Mouse (Mus musculus) intestine, embryonic 16.5 days (tissue): ENCODE data around the gene Pik3c2a. TPM values are rescaled to one million over a fixed set of nuclear protein-coding genes. Genes with fewer than 3 reads are reported as not detected.

Experiments used
- ATAC-seq: fragments of 200-750 bp; cut with Nextera tagmentation; 2 replicates; pipeline ENCODE4 v1.8.0; 2017; ENCODE audit warnings: moderate TSS enrichment, moderate library complexity
- H3K27ac ChIP-seq: fragments of 300-500 bp; sonication (generic); 2 replicates; pipeline ENCODE4 v1.5.1; 2014; ENCODE audit warnings: mild to moderate bottlenecking, low read length
- H3K27me3 ChIP-seq: fragments of 300-500 bp; sonication (generic); replicated peaks from 2 replicates; pipeline ENCODE4 v1.6.1; 2014; ENCODE audit warnings: low read length, control low read depth, mixed read lengths; ENCODE audit not compliant: control insufficient read depth, insufficient read depth
- H3K36me3 ChIP-seq: fragments of 300-500 bp; sonication (generic); 2 replicates; pipeline ENCODE4 v1.6.1; 2014; ENCODE audit warnings: low read length, control low read depth; ENCODE audit not compliant: control insufficient read depth, insufficient read depth
- H3K4me1 ChIP-seq: fragments of 300-500 bp; sonication (generic); 2 replicates; pipeline ENCODE4 v1.6.1; 2014; ENCODE audit warnings: low read length, control low read depth, mixed read lengths; ENCODE audit not compliant: control insufficient read depth, insufficient read depth
- H3K4me2 ChIP-seq: fragments of 300-500 bp; sonication (generic); 2 replicates; pipeline ENCODE4 v1.6.1; 2014; ENCODE audit warnings: low read depth, low read length, control low read depth
- H3K4me3 ChIP-seq: fragments of 300-500 bp; sonication (generic); 2 replicates; pipeline ENCODE4 v1.5.1; 2014; ENCODE audit warnings: mild to moderate bottlenecking, low read length
- H3K9ac ChIP-seq: fragments of 300-500 bp; sonication (generic); 2 replicates; pipeline ENCODE4 v1.6.1; 2014; ENCODE audit warnings: low read depth, low read length
- H3K9me3 ChIP-seq: fragments of 300-500 bp; sonication (generic); 2 replicates; pipeline ENCODE4 v1.6.1; 2016; ENCODE audit warnings: low read length, control low read depth; ENCODE audit not compliant: control insufficient read depth
- WGBS: fragments of 180-500 bp; shearing (Covaris S2); extraction: QIAGEN DNeasy Blood & Tissue Kit; methylation state at CpG from one replicate; pipeline ENCODE4 v1.1.7; 2014; 5-methylcytosine and 5-hydroxymethylcytosine counted together
- polyA plus RNA-seq: library from polyadenylated mRNA; unstranded; fragments of >200 nt; fragmentation: Nextera tagmentation; extraction: Ambion mirVana; gene quantifications from 2 replicates; pipeline ENCODE4 v1.2.1, GENCODE M21; 2015

The Pik3c2a gene
- polyA plus RNA-seq, 1 experiment from 2014 or later, result 23.2 TPM

GRCm38 (mm10) chr7:116294961-116295360 lies 148.3 kb downstream of the Pik3c2a start:
- no peak overlapping the region for H3K9ac ChIP-seq
- 50% methylated on average over 3 of the region's 3 CpGs for WGBS
- no peak for ATAC-seq

GRCm38 (mm10) chr7:116292377-116292776 lies 150.9 kb downstream of the Pik3c2a start:
- no peaks in the 10 kb centered on the region for H3K36me3 ChIP-seq

More at GRCm38 (mm10) chr7:116294961-116295360, 148.3 kb downstream of the Pik3c2a start:
- Histone ChIP-seq H3K27ac (peak overlapping the region; percentile 0; the same call in 1 of the 2 replicates), H3K9me3 (no peaks in the 10 kb centered on the region), H3K4me1 (peaks cover 33% of the 10 kb centered on the region), H3K27me3 (no peaks in the 10 kb centered on the region), H3K36me3 (no peaks in the 10 kb centered on the region), H3K4me2 (no peak overlapping the region), H3K4me3 (no peak overlapping the region)

DNA sequence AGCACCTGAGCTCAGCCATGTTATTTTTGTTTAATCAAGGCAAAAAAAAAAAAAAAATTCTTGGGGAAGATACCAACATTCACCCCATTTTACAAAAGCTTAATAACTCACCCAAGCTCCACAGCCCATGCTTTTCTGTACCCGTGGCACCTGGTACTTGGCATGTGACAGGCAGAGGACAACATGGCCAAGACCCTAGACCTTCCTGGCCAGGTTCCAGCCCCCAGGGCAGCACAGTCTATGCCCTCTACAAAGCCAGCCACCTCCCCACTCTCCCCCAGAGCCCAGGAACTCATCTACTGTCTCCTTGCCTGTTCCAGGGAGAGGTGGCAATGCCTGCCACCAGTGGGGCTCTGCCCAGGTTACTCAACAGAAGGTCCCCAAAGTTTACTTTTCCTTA lies 152.7 kb downstream of the Pik3c2a start:
- no peak for ATAC-seq
- WGBS, result 70% methylated on average over 1 of the region's 1 CpGs
- Histone ChIP-seq H3K27ac (no peak overlapping the region), H3K4me1 (peaks cover 66% of the 10 kb centered on the region), H3K9me3 (no peaks in the 10 kb centered on the region), H3K4me3 (no peak overlapping the region), H3K27me3 (no peaks in the 10 kb centered on the region), H3K9ac (no peak overlapping the region), H3K4me2 (no peak overlapping the region), H3K36me3 (no peaks in the 10 kb centered on the region)

More at GRCm38 (mm10) chr7:116292377-116292776, 150.9 kb downstream of the Pik3c2a start:
- Histone ChIP-seq H3K27me3 (no peaks in the 10 kb centered on the region), H3K4me2 (no peak overlapping the region), H3K9me3 (no peaks in the 10 kb centered on the region), H3K27ac (peak overlapping the region; percentile 62), H3K9ac (no peak overlapping the region), H3K4me1 (peaks cover 49% of the 10 kb centered on the region), H3K4me3 (no peak overlapping the region)
- ATAC-seq, result peak; percentile 54
- WGBS, result 30% methylated on average over 5 of the region's 5 CpGs

GRCm38 (mm10) chr7:116288996-116289395 lies 154.3 kb downstream of the Pik3c2a start:
- Histone ChIP-seq H3K27me3 (no peaks in the 10 kb centered on the region), H3K4me1 (peaks cover 67% of the 10 kb centered on the region), H3K36me3 (no peaks in the 10 kb centered on the region), H3K9ac (no peak overlapping the region), H3K27ac (peak overlapping the region; percentile 83), H3K4me2 (no peak overlapping the region), H3K4me3 (no peak overlapping the region), H3K9me3 (no peaks in the 10 kb centered on the region)
- WGBS, result 57% methylated on average over 3 of the region's 3 CpGs
- 0 out of 2 replicates have a peak, but pooled peaks have one; percentile 22 for ATAC-seq

DNA sequence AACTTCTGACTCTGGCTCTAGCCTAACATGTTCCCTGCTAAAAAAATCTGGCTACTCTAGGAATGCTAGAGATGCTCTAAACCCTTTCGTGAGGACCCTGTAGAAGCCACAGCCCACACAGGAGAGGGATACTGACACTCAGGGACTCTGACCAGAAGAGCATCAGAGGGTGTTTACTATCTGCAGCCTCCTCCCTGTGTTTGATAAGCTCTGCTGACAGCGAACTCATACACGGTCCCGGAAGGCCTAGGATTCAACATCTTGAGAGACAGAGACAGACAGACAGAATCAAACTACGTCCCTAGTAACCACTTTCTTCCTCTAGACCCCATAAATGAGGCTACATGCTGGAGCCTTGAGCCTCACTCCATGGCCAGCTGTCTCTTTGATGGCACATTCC lies 155.3 kb downstream of the Pik3c2a start:
- Histone ChIP-seq H3K9ac (0 out of 2 replicates have a peak overlapping the region, but pooled peaks have one; percentile 16), H3K27me3 (no peaks in the 10 kb centered on the region), H3K4me1 (peaks cover 69% of the 10 kb centered on the region), H3K36me3 (no peaks in the 10 kb centered on the region), H3K27ac (peak overlapping the region; percentile 83), H3K4me2 (no peak overlapping the region), H3K4me3 (no peak overlapping the region), H3K9me3 (no peaks in the 10 kb centered on the region)
- WGBS, result 50% methylated on average over 5 of the region's 5 CpGs
- no peak for ATAC-seq

Other genes with a start within 250 kb of the Pik3c2a start
- 18.7 and 24.3 TPM in 2 replicates for gene Plekha7, start 135.1 kb downstream of the Pik3c2a start, polyA plus RNA-seq
- gene Rps13, start 109.3 kb downstream of the Pik3c2a start, polyA plus RNA-seq, result 744 and 753 TPM in 2 replicates
- 16.4 and 19.4 TPM in 2 replicates for gene Nucb2, start 60.9 kb upstream of the Pik3c2a start, polyA plus RNA-seq